Mouse (Mus musculus) brain, embryonic 14.5 days (tissue): ENCODE data around the gene Mslnl.

ENCODE experiments used
- CTCF ChIP-seq: fragments of 200-500 bp; IDR thresholded peaks from 2 replicates; pipeline ENCODE4 v1.5.1; 2012; ENCODE audit warnings: inconsistent platforms, mild to moderate bottlenecking, moderate library complexity, borderline replicate concordance; ENCODE audit not compliant: insufficient read depth, insufficient read length; ENCODE audit errors: extremely low read depth
- POLR2A ChIP-seq: fragments of 200-500 bp; IDR thresholded peaks from 2 replicates; pipeline ENCODE4 v1.6.1; 2012; ENCODE audit warnings: mild to moderate bottlenecking, inconsistent platforms, borderline replicate concordance; ENCODE audit not compliant: poor library complexity, insufficient read depth, insufficient read length, severe bottlenecking; ENCODE audit errors: extremely low read depth

DNA sequence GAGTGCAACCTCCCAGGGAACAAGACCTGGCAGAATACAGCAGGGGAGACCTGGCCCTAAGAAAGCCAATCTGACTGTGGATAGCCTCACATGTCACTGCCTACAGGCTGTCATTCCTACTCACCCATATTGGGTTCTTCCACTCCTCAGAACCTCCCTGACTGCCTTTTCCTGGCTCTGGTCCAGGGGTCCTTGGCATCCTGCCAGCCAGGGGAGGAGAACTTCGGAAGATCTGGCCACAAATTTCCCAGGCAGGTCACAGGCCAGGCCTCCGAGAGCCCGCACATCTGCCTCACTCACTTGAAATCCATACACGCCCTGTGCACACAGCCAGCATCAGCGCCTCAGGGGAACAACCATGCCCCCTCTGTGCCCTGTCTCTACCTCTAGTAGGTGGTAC is 15.6 kb downstream of the Mslnl start:
- TF ChIP-seq POLR2A (no peak), CTCF (no peak)
